Mouse (Mus musculus) kidney, postnatal 0 days (tissue): Measurements from ENCODE around the gene Sirt2. TPM values are rescaled to one million over a fixed set of nuclear protein-coding genes. Genes with fewer than 3 reads are reported as not detected.

Experiments used
- ATAC-seq: fragments of 200-750 bp; cut with Nextera tagmentation; replicated peaks from 2 replicates; pipeline ENCODE4 v1.8.0; 2017; ENCODE audit warnings: low read depth, moderate number of reproducible peaks, moderate TSS enrichment, moderate library complexity; ENCODE audit not compliant: low FRiP score
- DNase-seq: peaks from one replicate; pipeline ENCODE4 v3.0.0-alpha.2; 2016; ENCODE audit warnings: low spot score
- H3K27ac ChIP-seq: fragments of 300-500 bp; sonication (generic); 2 replicates; pipeline ENCODE4 v1.5.1; 2014; ENCODE audit warnings: mild to moderate bottlenecking
- H3K27me3 ChIP-seq: fragments of 300-500 bp; sonication (generic); 2 replicates; pipeline ENCODE4 v1.6.1; 2014; ENCODE audit warnings: low read length, mixed read lengths; ENCODE audit not compliant: insufficient read depth
- H3K36me3 ChIP-seq: fragments of 300-500 bp; sonication (generic); 2 replicates; pipeline ENCODE4 v1.6.1; 2014; ENCODE audit warnings: low read length, mixed read lengths; ENCODE audit not compliant: insufficient read depth
- H3K4me1 ChIP-seq: fragments of 300-500 bp; sonication (generic); replicated peaks from 2 replicates; pipeline ENCODE4 v1.6.1; 2014; ENCODE audit warnings: antibody characterized with exemption, low read length, mixed read lengths; ENCODE audit not compliant: insufficient read depth
- H3K4me2 ChIP-seq: fragments of 300-500 bp; sonication (generic); 2 replicates; pipeline ENCODE4 v1.6.1; 2014; ENCODE audit warnings: mild to moderate bottlenecking, low read length, moderate library complexity, mixed read lengths
- H3K4me3 ChIP-seq: fragments of 300-500 bp; sonication (generic); replicated peaks from 2 replicates; pipeline ENCODE4 v1.5.1; 2014; ENCODE audit warnings: low read depth, low read length
- H3K9ac ChIP-seq: fragments of 300-500 bp; sonication (generic); 2 replicates; pipeline ENCODE4 v1.6.1; 2014; ENCODE audit warnings: low read depth, low read length
- H3K9me3 ChIP-seq: fragments of 300-500 bp; sonication (generic); replicated peaks from 2 replicates; pipeline ENCODE4 v1.6.1; 2016; ENCODE audit warnings: low read length, inconsistent platforms, mixed read lengths
- CTCF ChIP-seq: IDR thresholded peaks from 2 replicates; pipeline ENCODE4 v1.5.1; 2016; ENCODE audit warnings: antibody characterized with exemption, low read depth, mild to moderate bottlenecking, moderate library complexity
- WGBS: fragments of 180-500 bp; shearing (Covaris S2); extraction: QIAGEN DNeasy Blood & Tissue Kit; methylation state at CpG from one replicate; pipeline ENCODE4 v1.1.7; 2014; 5-methylcytosine and 5-hydroxymethylcytosine counted together
- polyA plus RNA-seq: library from polyadenylated mRNA; unstranded; fragments of >200 nt; fragmentation: Nextera tagmentation; extraction: Ambion mirVana; gene quantifications from 2 replicates; pipeline ENCODE4 v1.2.1, GENCODE M21; 2015

Sirt2 gene
- polyA plus RNA-seq, 1 experiment from 2014 or later = 54.1 TPM

- H3K4me2 ChIP-seq = no peak overlapping the region
- H3K4me3 ChIP-seq = no peak overlapping the region
- ATAC-seq (no peak), DNase-seq (no peak)
- 0 out of 2 replicates have a peak, but pooled peaks cover 5% of the 10 kb centered on the region for H3K36me3 ChIP-seq
- WGBS = 78% methylated on average over 13 of the region's 13 CpGs
- no peak overlapping the region for H3K27ac ChIP-seq
- no peak overlapping the region for H3K9ac ChIP-seq
- peaks cover 5% of the 10 kb centered on the region; the same call in 1 of the 2 replicates for H3K4me1 ChIP-seq
- H3K9me3 ChIP-seq = no peaks in the 10 kb centered on the region
- H3K27me3 ChIP-seq = 0 out of 2 replicates have a peak, but pooled peaks cover 4% of the 10 kb centered on the region
- TF ChIP-seq CTCF = no peak
Measured at GRCm38 (mm10) chr7:28758623-28759022, 7.9 kb upstream of the Sirt2 start.

GRCm38 (mm10) chr7:28761907-28762306 lies 4.6 kb upstream of the Sirt2 start:
- no peak for ATAC-seq

GRCm38 (mm10) chr7:28765211-28765610 lies 1.3 kb upstream of the Sirt2 start:
- WGBS = 81% methylated on average over 6 of the region's 6 CpGs
- Histone ChIP-seq H3K4me3 (0 out of 2 replicates have a peak overlapping the region, but pooled peaks have one; percentile 75), H3K9ac (0 out of 2 replicates have a peak overlapping the region, but pooled peaks have one; percentile 69), H3K36me3 (no peaks in the 10 kb centered on the region), H3K4me2 (peak overlapping the region; percentile 70; the same call in 1 of the 2 replicates), H3K27ac (no peak overlapping the region), H3K4me1 (peaks cover 13% of the 10 kb centered on the region; the same call in 1 of the 2 replicates), H3K27me3 (no peaks in the 10 kb centered on the region), H3K9me3 (no peaks in the 10 kb centered on the region)
- no peak for TF ChIP-seq CTCF
- no peak for ATAC-seq
- no peak for DNase-seq

More at GRCm38 (mm10) chr7:28761907-28762306, 4.6 kb upstream of the Sirt2 start:
- no peak for DNase-seq
- Histone ChIP-seq H3K4me1 (peaks cover 9% of the 10 kb centered on the region; the same call in 1 of the 2 replicates), H3K4me3 (no peak overlapping the region), H3K9ac (no peak overlapping the region), H3K4me2 (no peak overlapping the region), H3K27me3 (no peaks in the 10 kb centered on the region), H3K9me3 (no peaks in the 10 kb centered on the region), H3K36me3 (0 out of 2 replicates have a peak, but pooled peaks cover 5% of the 10 kb centered on the region), H3K27ac (no peak overlapping the region)
- 82% methylated on average over 9 of the region's 9 CpGs for WGBS
- no peak for TF ChIP-seq CTCF

- 2% methylated on average over 14 of the region's 14 CpGs for WGBS
- Histone ChIP-seq H3K4me3 (peak overlapping the region; percentile 75), H3K27ac (no peak overlapping the region), H3K9ac (peak overlapping the region; percentile 72), H3K4me1 (peaks cover 13% of the 10 kb centered on the region; the same call in 1 of the 2 replicates), H3K9me3 (no peaks in the 10 kb centered on the region), H3K27me3 (no peaks in the 10 kb centered on the region), H3K4me2 (peak overlapping the region; percentile 64), H3K36me3 (no peaks in the 10 kb centered on the region)
- TF ChIP-seq CTCF = no peak
- DNase-seq (peak; percentile 24), ATAC-seq (no peak)
Measured at GRCm38 (mm10) chr7:28766910-28767309, 375 bp downstream of the Sirt2 start.

GRCm38 (mm10) chr7:28767462-28767965 lies 979 bp downstream of the Sirt2 start, which contains the start of gene Nfkbib:
TSS of gene Nfkbib (minus strand) at chr7:28767512.
- peak within 1 kb of the TSS; percentile 75 for H3K4me3 ChIP-seq
- 63% methylated on average over 7 of the region's 7 CpGs for WGBS
- no peak for DNase-seq
- ATAC-seq = no peak
- H3K4me2 ChIP-seq = peak within 1 kb of the TSS; percentile 70
- peak within 1 kb of the TSS; percentile 31; the same call in 1 of the 2 replicates for H3K27ac ChIP-seq
- H3K9me3 ChIP-seq = no peaks in the 10 kb centered on the region
- H3K27me3 ChIP-seq = no peaks in the 10 kb centered on the region
- no peaks in the 10 kb centered on the region for H3K36me3 ChIP-seq
- peak within 1 kb of the TSS; percentile 72 for H3K9ac ChIP-seq
- no peak for TF ChIP-seq CTCF
- peaks cover 13% of the 10 kb centered on the region; the same call in 1 of the 2 replicates for H3K4me1 ChIP-seq

GRCm38 (mm10) chr7:28769414-28769958 lies 3.0 kb downstream of the Sirt2 start:
- Histone ChIP-seq H3K27ac (no peak overlapping the region), H3K4me2 (no peak overlapping the region), H3K4me1 (peaks cover 13% of the 10 kb centered on the region; the same call in 1 of the 2 replicates), H3K9me3 (no peaks in the 10 kb centered on the region), H3K9ac (no peak overlapping the region), H3K36me3 (no peaks in the 10 kb centered on the region; the same call in 1 of the 2 replicates), H3K4me3 (no peak overlapping the region), H3K27me3 (no peaks in the 10 kb centered on the region)
- ATAC-seq (no peak), DNase-seq (no peak)
- no peak for TF ChIP-seq CTCF
- WGBS = 97% methylated on average over 9 of the region's 9 CpGs
